Mouse (Mus musculus) heart, embryonic 11.5 days (tissue): ENCODE measurements around the gene Slc5a5. TPM values are rescaled to one million over a fixed set of nuclear protein-coding genes. Genes with fewer than 3 reads are reported as not detected.

Source experiments
- ATAC-seq: fragments of 200-750 bp; cut with Nextera tagmentation; replicated peaks from 2 replicates; pipeline ENCODE4 v1.8.0; 2017; ENCODE audit warnings: moderate library complexity; ENCODE audit not compliant: insufficient number of reproducible peaks, low FRiP score, low TSS enrichment
- H3K27ac ChIP-seq: fragments of 300-500 bp; sonication (generic); 2 replicates; pipeline ENCODE4 v1.5.1; 2014; ENCODE audit warnings: mild to moderate bottlenecking, low read depth, low read length
- H3K27me3 ChIP-seq: fragments of 300-500 bp; sonication (generic); 2 replicates; pipeline ENCODE4 v1.6.1; 2014; ENCODE audit warnings: mild to moderate bottlenecking, low read length, mixed read lengths; ENCODE audit not compliant: control insufficient read depth, insufficient read depth
- H3K36me3 ChIP-seq: fragments of 300-500 bp; sonication (generic); 2 replicates; pipeline ENCODE4 v1.6.1; 2014; ENCODE audit warnings: mild to moderate bottlenecking, low read length, moderate library complexity, mixed read lengths; ENCODE audit not compliant: control insufficient read depth, insufficient read depth
- H3K4me1 ChIP-seq: fragments of 300-500 bp; sonication (generic); 2 replicates; pipeline ENCODE4 v1.6.1; 2014; ENCODE audit warnings: low read length; ENCODE audit not compliant: control insufficient read depth, insufficient read depth
- H3K4me2 ChIP-seq: fragments of 300-500 bp; sonication (generic); 2 replicates; pipeline ENCODE4 v1.6.1; 2014; ENCODE audit warnings: mild to moderate bottlenecking, moderate library complexity
- H3K4me3 ChIP-seq: fragments of 300-500 bp; sonication (generic); 2 replicates; pipeline ENCODE4 v1.5.1; 2014; ENCODE audit warnings: low read depth, low read length
- H3K9ac ChIP-seq: fragments of 300-500 bp; sonication (generic); 2 replicates; pipeline ENCODE4 v1.6.1; 2014; ENCODE audit warnings: mild to moderate bottlenecking, low read depth, low read length, moderate library complexity
- H3K9me3 ChIP-seq: fragments of 300-500 bp; sonication (generic); replicated peaks from 2 replicates; pipeline ENCODE4 v1.6.1; 2016; ENCODE audit warnings: low read length; ENCODE audit not compliant: control insufficient read depth
- WGBS: fragments of 180-500 bp; shearing (Covaris S2); extraction: QIAGEN DNeasy Blood & Tissue Kit; methylation state at CpG from one replicate; pipeline ENCODE4 v1.1.7; 2014; ENCODE audit not compliant: insufficient replicate concordance; 5-methylcytosine and 5-hydroxymethylcytosine counted together
- polyA plus RNA-seq: library from polyadenylated mRNA; unstranded; fragments of >200 nt; fragmentation: Nextera tagmentation; extraction: Ambion mirVana; gene quantifications from 2 replicates; pipeline ENCODE4 v1.2.1, GENCODE M21; 2014

Slc5a5 gene
- polyA plus RNA-seq, 1 experiment from 2014 or later = 0.06 TPM

- H3K9ac ChIP-seq = peak overlapping the region; percentile 22
- no peaks in the 10 kb centered on the region for H3K9me3 ChIP-seq
- peaks cover 4% of the 10 kb centered on the region for H3K4me1 ChIP-seq
- peaks cover 25% of the 10 kb centered on the region for H3K27me3 ChIP-seq
- no peaks in the 10 kb centered on the region for H3K36me3 ChIP-seq
- H3K27ac ChIP-seq = peak overlapping the region; percentile 76; the same call in 1 of the 2 replicates
- H3K4me2 ChIP-seq = peak overlapping the region; percentile 49
- no peak overlapping the region for H3K4me3 ChIP-seq
- WGBS = 62% methylated on average over 25 of the region's 25 CpGs
- no peak for ATAC-seq
Measured at GRCm38 (mm10) chr8:70842484-70842883, 50.1 kb downstream of the Slc5a5 start.

GRCm38 (mm10) chr8:70841147-70842072, 51.1 kb downstream of the Slc5a5 start:
- Histone ChIP-seq H3K4me2 (peak overlapping the region; percentile 49), H3K9ac (peak overlapping the region; percentile 59), H3K4me3 (peak overlapping the region; percentile 25), H3K4me1 (peaks cover 4% of the 10 kb centered on the region), H3K27ac (peak overlapping the region; percentile 76), H3K9me3 (no peaks in the 10 kb centered on the region), H3K36me3 (no peaks in the 10 kb centered on the region), H3K27me3 (peaks cover 21% of the 10 kb centered on the region)
- no peak for ATAC-seq
- 30% methylated on average over 22 of the region's 22 CpGs for WGBS

- no peak overlapping the region for H3K4me3 ChIP-seq
- no peaks in the 10 kb centered on the region for H3K9me3 ChIP-seq
- ATAC-seq = no peak
- H3K9ac ChIP-seq = no peak overlapping the region
- H3K27ac ChIP-seq = peak overlapping the region; percentile 76; the same call in 1 of the 2 replicates
- H3K4me2 ChIP-seq = peak overlapping the region; percentile 63; the same call in 1 of the 2 replicates
- 0 out of 2 replicates have a peak, but pooled peaks cover 3% of the 10 kb centered on the region for H3K36me3 ChIP-seq
- peaks cover 4% of the 10 kb centered on the region for H3K4me1 ChIP-seq
- H3K27me3 ChIP-seq = peaks cover 21% of the 10 kb centered on the region
- WGBS = 46% methylated on average over 10 of the region's 10 CpGs
Measured at GRCm38 (mm10) chr8:70840590-70840989, 52.0 kb downstream of the Slc5a5 start.

- Histone ChIP-seq H3K9ac (peak within 1 kb of the TSS; percentile 84), H3K4me1 (peaks cover 4% of the 10 kb centered on the region), H3K4me3 (peak within 1 kb of the TSS; percentile 78), H3K4me2 (peak within 1 kb of the TSS; percentile 91), H3K27me3 (peaks cover 16% of the 10 kb centered on the region), H3K27ac (peak within 1 kb of the TSS; percentile 91), H3K9me3 (no peaks in the 10 kb centered on the region), H3K36me3 (0 out of 2 replicates have a peak, but pooled peaks cover 3% of the 10 kb centered on the region)
- 2% methylated on average over 55 of the region's 55 CpGs for WGBS
- peak; percentile 93 for ATAC-seq
Measured at GRCm38 (mm10) chr8:70839408-70840351, 52.9 kb downstream of the Slc5a5 start, which contains the start of gene Arrdc2. TSS of gene Arrdc2 (minus strand) at chr8:70839720.

- peaks cover 4% of the 10 kb centered on the region for H3K4me1 ChIP-seq
- WGBS = 2% methylated on average over 66 of the region's 66 CpGs
Measured at GRCm38 (mm10) chr8:70838654-70839407, 53.7 kb downstream of the Slc5a5 start.

GRCm38 (mm10) chr8:70836666-70837065, 55.9 kb downstream of the Slc5a5 start:
- Histone ChIP-seq H3K36me3 (0 out of 2 replicates have a peak, but pooled peaks cover 3% of the 10 kb centered on the region), H3K4me1 (peaks cover 6% of the 10 kb centered on the region), H3K4me3 (no peak overlapping the region), H3K27me3 (peaks cover 2% of the 10 kb centered on the region), H3K9ac (no peak overlapping the region), H3K9me3 (no peaks in the 10 kb centered on the region), H3K4me2 (peak overlapping the region; percentile 6; the same call in 1 of the 2 replicates), H3K27ac (no peak overlapping the region)
- WGBS = 86% methylated on average over 12 of the region's 12 CpGs
- no peak for ATAC-seq

More at GRCm38 (mm10) chr8:70838654-70839407, 53.7 kb downstream of the Slc5a5 start:
- no peaks in the 10 kb centered on the region for H3K9me3 ChIP-seq
- peaks cover 16% of the 10 kb centered on the region for H3K27me3 ChIP-seq
- H3K9ac ChIP-seq = peak overlapping the region; percentile 84
- H3K36me3 ChIP-seq = 0 out of 2 replicates have a peak, but pooled peaks cover 3% of the 10 kb centered on the region
- peak overlapping the region; percentile 91 for H3K4me2 ChIP-seq
- H3K4me3 ChIP-seq = peak overlapping the region; percentile 78
- peak; percentile 21; the same call in 1 of the 2 replicates for ATAC-seq
- peak overlapping the region; percentile 91 for H3K27ac ChIP-seq

GRCm38 (mm10) chr8:70834071-70834470, 58.5 kb downstream of the Slc5a5 start:
- H3K27ac ChIP-seq = no peak overlapping the region
- no peak overlapping the region for H3K9ac ChIP-seq
- no peak for ATAC-seq
- no peak overlapping the region for H3K4me2 ChIP-seq
- peaks cover 6% of the 10 kb centered on the region for H3K4me1 ChIP-seq
- 0 out of 2 replicates have a peak, but pooled peaks cover 3% of the 10 kb centered on the region for H3K36me3 ChIP-seq
- WGBS = 92% methylated on average over 3 of the region's 3 CpGs
- no peak overlapping the region for H3K4me3 ChIP-seq
- no peaks in the 10 kb centered on the region; the same call in 1 of the 2 replicates for H3K27me3 ChIP-seq
- no peaks in the 10 kb centered on the region for H3K9me3 ChIP-seq
